Mouse (Mus musculus): ENCODE results near the gene Egln2. TPM values are rescaled to one million over a fixed set of nuclear protein-coding genes. Genes with fewer than 3 reads are reported as not detected.

Egln2 gene
- total RNA-seq, 1 experiment, result 53.4 TPM

GRCm38 (mm10) chr7:27193731-27194130 is 27.1 kb upstream of the Egln2 start:
- Histone ChIP-seq H3K9me3 (ENCODE audit: control insufficient read depth, insufficient read depth, low read depth, low read length) (no peaks in the 10 kb centered on the region), H3K27ac (ENCODE audit: insufficient read depth, low read depth, low read length, poor library complexity, severe bottlenecking) (no peak overlapping the region), H3K4me1 (ENCODE audit: control insufficient read depth in 2 of 2, insufficient read depth in 2 of 2, low read length in 2 of 2, poor library complexity in 1 of 2) (peaks cover 4 to 17% of the 10 kb centered on the region in 2 experiments), H3K9ac (ENCODE audit: insufficient read depth, low read depth, low read length, poor library complexity, severe bottlenecking) (peak overlapping the region; percentile 56; the same call in 1 of the 2 replicates), H3K36me3 (ENCODE audit: control insufficient read depth, insufficient read depth, low read length, poor library complexity, severe bottlenecking) (peaks cover 56% of the 10 kb centered on the region), H3K4me3 (ENCODE audit: insufficient read depth in 1 of 2, low read depth in 1 of 2, low read length in 2 of 2, poor library complexity in 1 of 2, severe bottlenecking in 1 of 2) (no peak overlapping the region)
- in situ Hi-C loops (cut with MboI; ENCODE audit: low sequenced_read_pairs in 2 of 2, unreplicated experiment in 2 of 2), result no loop called here
- DNase-seq (ENCODE audit: low read depth, low spot score), result no peak
- TF ChIP-seq MAFK (IDR thresholded peaks at IDR 0.05; ENCODE audit: insufficient read depth, low read depth, low read length), result no peak
- TF ChIP-seq CHD2 (IDR thresholded peaks at IDR 0.05; ENCODE audit: low read depth, low read length), result no peak
- no peak for TF ChIP-seq HCFC1 (IDR thresholded peaks at IDR 0.05; ENCODE audit: borderline replicate concordance, insufficient read depth, low read length)
- no peak for TF ChIP-seq ZNF384 (IDR thresholded peaks at IDR 0.05; ENCODE audit: low read depth, low read length)
- no peak for TF ChIP-seq ZC3H11A (IDR thresholded peaks at IDR 0.05; ENCODE audit: borderline replicate concordance, low read depth, low read length)

GRCm38 (mm10) chr7:27192434-27192833 is 25.8 kb upstream of the Egln2 start:
- peaks cover 4 to 18% of the 10 kb centered on the region in 2 experiments for H3K4me1 ChIP-seq (ENCODE audit: control insufficient read depth in 2 of 2, insufficient read depth in 2 of 2, low read length in 2 of 2, poor library complexity in 1 of 2)
- no peak overlapping the region for H3K27ac ChIP-seq (ENCODE audit: insufficient read depth, low read depth, low read length, poor library complexity, severe bottlenecking)
- H3K36me3 ChIP-seq (ENCODE audit: control insufficient read depth, insufficient read depth, low read length, poor library complexity, severe bottlenecking), result peaks cover 63% of the 10 kb centered on the region
- H3K9me3 ChIP-seq (ENCODE audit: control insufficient read depth, insufficient read depth, low read depth, low read length), result no peaks in the 10 kb centered on the region
- no peak overlapping the region for H3K4me3 ChIP-seq (ENCODE audit: insufficient read depth in 1 of 2, low read depth in 1 of 2, low read length in 2 of 2, poor library complexity in 1 of 2, severe bottlenecking in 1 of 2)
- 0 out of 2 replicates have a peak overlapping the region, but pooled peaks have one; percentile 14 for H3K9ac ChIP-seq (ENCODE audit: insufficient read depth, low read depth, low read length, poor library complexity, severe bottlenecking)
- in situ Hi-C loops (cut with MboI; ENCODE audit: low sequenced_read_pairs in 2 of 2, unreplicated experiment in 2 of 2), result no loop called here
- TF ChIP-seq CHD2 (IDR thresholded peaks at IDR 0.05; ENCODE audit: low read depth, low read length), result no peak
- DNase-seq (ENCODE audit: low read depth, low spot score), result no peak

- H3K4me3 ChIP-seq (ENCODE audit: insufficient read depth in 1 of 2, low read depth in 1 of 2, low read length in 2 of 2, poor library complexity in 1 of 2, severe bottlenecking in 1 of 2), result peak overlapping the region in 1 of 2 experiments; percentile 1; a peak in 1 of 4 replicates
- H3K9me3 ChIP-seq (ENCODE audit: control insufficient read depth, insufficient read depth, low read depth, low read length), result no peaks in the 10 kb centered on the region
- no peak for TF ChIP-seq CHD2 (IDR thresholded peaks at IDR 0.05; ENCODE audit: low read depth, low read length)
- no peak for TF ChIP-seq ZC3H11A (IDR thresholded peaks at IDR 0.05; ENCODE audit: borderline replicate concordance, low read depth, low read length)
- TF ChIP-seq ZNF384 (IDR thresholded peaks at IDR 0.05; ENCODE audit: low read depth, low read length), result no peak; the same call in 1 of the 2 replicates
- no peak for TF ChIP-seq MAFK (IDR thresholded peaks at IDR 0.05; ENCODE audit: insufficient read depth, low read depth, low read length)
- no peak for TF ChIP-seq HCFC1 (IDR thresholded peaks at IDR 0.05; ENCODE audit: borderline replicate concordance, insufficient read depth, low read length)
- no peak for DNase-seq (ENCODE audit: low read depth, low spot score)
- H3K4me1 ChIP-seq (ENCODE audit: control insufficient read depth in 2 of 2, insufficient read depth in 2 of 2, low read length in 2 of 2, poor library complexity in 1 of 2), result peaks cover 2 to 15% of the 10 kb centered on the region in 2 experiments
- no peak overlapping the region for H3K27ac ChIP-seq (ENCODE audit: insufficient read depth, low read depth, low read length, poor library complexity, severe bottlenecking)
- in situ Hi-C loops (cut with MboI; ENCODE audit: low sequenced_read_pairs in 2 of 2, unreplicated experiment in 2 of 2), result no loop called here
- H3K36me3 ChIP-seq (ENCODE audit: control insufficient read depth, insufficient read depth, low read length, poor library complexity, severe bottlenecking), result peaks cover 82% of the 10 kb centered on the region
- peak overlapping the region; percentile 40; the same call in 1 of the 2 replicates for H3K9ac ChIP-seq (ENCODE audit: insufficient read depth, low read depth, low read length, poor library complexity, severe bottlenecking)
Measured at GRCm38 (mm10) chr7:27189271-27189931, 22.8 kb upstream of the Egln2 start.

- TF ChIP-seq CHD2 (IDR thresholded peaks at IDR 0.05; ENCODE audit: low read depth, low read length), result no peak
- DNase-seq (ENCODE audit: low read depth, low spot score), result no peak
- H3K4me3 ChIP-seq (ENCODE audit: insufficient read depth in 1 of 2, low read depth in 1 of 2, low read length in 2 of 2, poor library complexity in 1 of 2, severe bottlenecking in 1 of 2), result no peak overlapping the region
- H3K27ac ChIP-seq (ENCODE audit: insufficient read depth, low read depth, low read length, poor library complexity, severe bottlenecking), result no peak overlapping the region
- H3K9me3 ChIP-seq (ENCODE audit: control insufficient read depth, insufficient read depth, low read depth, low read length), result no peaks in the 10 kb centered on the region
- peaks cover 59% of the 10 kb centered on the region for H3K36me3 ChIP-seq (ENCODE audit: control insufficient read depth, insufficient read depth, low read length, poor library complexity, severe bottlenecking)
- no peak overlapping the region for H3K9ac ChIP-seq (ENCODE audit: insufficient read depth, low read depth, low read length, poor library complexity, severe bottlenecking)
- in situ Hi-C loops (cut with MboI; ENCODE audit: low sequenced_read_pairs in 2 of 2, unreplicated experiment in 2 of 2), result no loop called here
- H3K4me1 ChIP-seq (ENCODE audit: control insufficient read depth in 2 of 2, insufficient read depth in 2 of 2, low read length in 2 of 2, poor library complexity in 1 of 2), result peaks cover 0 to 21% of the 10 kb centered on the region in 2 experiments; a peak in 3 of 4 replicates
Measured at GRCm38 (mm10) chr7:27185986-27186385, 19.4 kb upstream of the Egln2 start.

- Histone ChIP-seq H3K9ac (ENCODE audit: insufficient read depth, low read depth, low read length, poor library complexity, severe bottlenecking) (no peak overlapping the region), H3K9me3 (ENCODE audit: control insufficient read depth, insufficient read depth, low read depth, low read length) (no peaks in the 10 kb centered on the region), H3K27ac (ENCODE audit: insufficient read depth, low read depth, low read length, poor library complexity, severe bottlenecking) (no peak overlapping the region), H3K4me1 (ENCODE audit: control insufficient read depth in 2 of 2, insufficient read depth in 2 of 2, low read length in 2 of 2, poor library complexity in 1 of 2) (peaks cover 6 to 27% of the 10 kb centered on the region in 2 experiments), H3K36me3 (ENCODE audit: control insufficient read depth, insufficient read depth, low read length, poor library complexity, severe bottlenecking) (peaks cover 49% of the 10 kb centered on the region), H3K4me3 (ENCODE audit: insufficient read depth in 1 of 2, low read depth in 1 of 2, low read length in 2 of 2, poor library complexity in 1 of 2, severe bottlenecking in 1 of 2) (no peak overlapping the region)
- TF ChIP-seq CHD2 (IDR thresholded peaks at IDR 0.05; ENCODE audit: low read depth, low read length) (peak; percentile 37; the same call in 1 of the 2 replicates), ZNF384 (IDR thresholded peaks at IDR 0.05; ENCODE audit: low read depth, low read length) (peak; percentile 44; the same call in 1 of the 2 replicates), MAFK (IDR thresholded peaks at IDR 0.05; ENCODE audit: insufficient read depth, low read depth, low read length) (no peak), ZC3H11A (IDR thresholded peaks at IDR 0.05; ENCODE audit: borderline replicate concordance, low read depth, low read length) (0 out of 2 replicates have a peak, but pooled peaks have one; percentile 18)
- peak; percentile 78 for DNase-seq (ENCODE audit: low read depth, low spot score)
- in situ Hi-C loops (cut with MboI; ENCODE audit: low sequenced_read_pairs in 2 of 2, unreplicated experiment in 2 of 2), result no loop called here
Measured at GRCm38 (mm10) chr7:27184964-27185363, 18.4 kb upstream of the Egln2 start.
